Comparison of ENCODE assay signal across 8 mouse cellular contexts in the genomic region with DNA sequence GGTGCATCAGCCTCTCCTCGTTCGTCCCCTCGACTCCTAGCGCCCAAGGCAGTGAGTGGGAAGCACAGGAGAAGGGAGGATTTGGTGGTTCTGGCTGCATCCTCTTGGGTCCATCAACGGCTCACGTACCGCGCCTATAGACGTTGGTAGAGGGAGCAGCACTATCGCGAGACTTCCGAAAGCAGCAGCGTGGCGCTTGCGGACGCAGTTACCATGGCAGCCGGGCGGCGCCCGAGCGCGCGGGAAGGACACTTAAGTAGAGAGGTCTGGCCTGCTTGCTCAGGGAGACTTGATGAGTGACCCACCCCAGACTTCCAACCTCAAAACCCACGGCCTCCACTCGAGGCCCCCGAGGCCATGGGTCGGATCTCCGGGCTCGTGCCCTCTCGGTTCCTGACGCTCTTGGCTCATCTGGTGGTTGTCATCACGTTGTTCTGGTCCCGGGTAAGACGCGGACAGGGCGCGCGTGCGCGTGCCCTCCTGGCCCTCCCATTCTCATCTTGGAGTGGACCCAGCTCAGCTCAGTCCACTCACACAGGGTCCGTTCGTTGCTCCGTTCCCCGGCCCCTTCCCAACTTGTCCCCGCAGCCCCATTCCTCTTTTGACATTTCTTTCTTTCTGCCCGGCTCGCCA. TPM values are rescaled to one million over a fixed set of nuclear protein-coding genes. Genes with fewer than 3 reads are reported as not detected.
DNase-seq lines count a peak whose midpoint lies in the region; ATAC-seq lines count a peak whose summit lies in the region.

A gene (plus strand): TSS at position 217 of the 633 bp plus-strand sequence.

- H3K27me3 ChIP-seq in hindbrain, embryonic 11.5 days (ENCODE audit: control insufficient read depth, insufficient read depth, low read length) = no peaks in the 10 kb centered on the region

- ATAC-seq in hindbrain, embryonic 11.5 days (ENCODE audit: low FRiP score) = peak; percentile 92

- under 1% methylated on average over 47 of the region's 47 CpGs for WGBS in hindbrain, embryonic 11.5 days

- peak within 1 kb of the TSS; percentile 59 for H3K4me3 ChIP-seq in hindbrain, embryonic 11.5 days (ENCODE audit: low read depth, low read length)

- no peaks in the 10 kb centered on the region for H3K9me3 ChIP-seq in hindbrain, embryonic 11.5 days (ENCODE audit: control insufficient read depth, low read length)

- no peaks in the 10 kb centered on the region for H3K36me3 ChIP-seq in hindbrain, embryonic 11.5 days (ENCODE audit: control insufficient read depth, insufficient read depth, low read length)

- peak; percentile 96 for DNase-seq in MN1 (ENCODE audit: low spot score)
- DNase-seq in cerebellum, adult 9-10 months = peak; percentile 95
- DNase-seq in frontal cortex, adult 2 months (ENCODE audit: extremely low spot score in 1 of 2, low spot score in 1 of 2) = peak; percentile 93 to 94
- DNase-seq in hindbrain, embryonic 11.5 days (ENCODE audit: low spot score) = peak; percentile 95
- peak; percentile 92 to 95 for DNase-seq in layer of hippocampus, postnatal 14 days (ENCODE audit: low spot score in 2 of 2)
- peak; percentile 94 for DNase-seq in lung, postnatal 14 days
- peak; percentile 86 for DNase-seq in retina, adult 2 months (ENCODE audit: low read depth, low spot score)
- peak; percentile 89 to 92 for DNase-seq in thymus, postnatal 36 days

- H3K4me2 ChIP-seq in hindbrain, embryonic 11.5 days (replicated peaks; ENCODE audit: low read depth, low read length) = peak within 1 kb of the TSS; percentile 85

- H3K4me1 ChIP-seq in hindbrain, embryonic 11.5 days (replicated peaks; ENCODE audit: control insufficient read depth, insufficient read depth, low read length) = peaks cover 7% of the 10 kb centered on the region

- peak within 1 kb of the TSS; percentile 81 for H3K9ac ChIP-seq in hindbrain, embryonic 11.5 days (ENCODE audit: low read depth, low read length)

- H3K27ac ChIP-seq in hindbrain, embryonic 11.5 days (ENCODE audit: low read depth, low read length) = peak within 1 kb of the TSS; percentile 82

RNA-seq across cellular contexts. Expression of the gene that starts here (rescaled TPM):
- polyA plus RNA-seq in frontal cortex, adult 2 months (2012; rRNA removed) = 22.0 and 23.5 TPM in 2 replicates
- 52.4 and 54.6 TPM in 2 replicates for polyA plus RNA-seq in hindbrain, embryonic 11.5 days (2014; fragmentation: Nextera tagmentation; extraction: Ambion mirVana)
- total RNA-seq in layer of hippocampus, postnatal 14 days (2021) = 10 to 100 TPM; 13.5 to 13.7 TPM

Comparison
In these comparisons a context has a peak if more than half of its experiments do, and no peak if none do; other contexts are left out.
1. Peak in every context shown above with its lines: DNase-seq, ATAC-seq, H3K4me3 ChIP-seq and H3K27ac ChIP-seq.